Mouse (Mus musculus): ENCODE results near the gene Adgrl3.

DNA sequence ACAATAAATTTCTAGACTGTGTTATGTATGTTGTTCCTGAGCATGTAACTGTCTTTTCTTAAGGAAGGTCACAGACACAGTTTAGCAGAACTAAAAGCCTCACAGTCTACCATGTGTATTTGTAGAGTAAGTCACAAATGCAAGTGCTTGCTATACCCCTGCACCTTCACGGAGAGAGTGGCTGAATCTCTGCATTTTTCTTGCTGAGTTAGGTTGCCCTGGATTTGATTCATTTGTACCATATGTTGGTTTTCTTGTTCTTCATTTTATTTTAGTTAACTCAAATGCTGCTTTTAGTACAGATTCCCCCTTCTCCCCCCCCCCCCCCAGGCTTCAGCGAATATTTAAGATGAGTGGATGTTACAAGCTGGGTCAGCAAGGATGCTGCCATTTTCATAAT is 68.7 kb downstream of the Adgrl3 start:
- TF ChIP-seq POLR2A (IDR thresholded peaks at IDR 0.05; ENCODE audit: control insufficient read depth, low read depth, low read length) (no peak), CTCF (IDR thresholded peaks at IDR 0.05; ENCODE audit: control insufficient read depth, insufficient read depth, insufficient replicate concordance, low read depth, low read length) (no peak)
